Mouse (Mus musculus) kidney, embryonic 15.5 days (tissue): ENCODE measurements around the gene Lrch3. TPM values are rescaled to one million over a fixed set of nuclear protein-coding genes. Genes with fewer than 3 reads are reported as not detected.

Experiments used
- ATAC-seq: fragments of 200-750 bp; cut with Nextera tagmentation; replicated peaks from 2 replicates; pipeline ENCODE4 v1.8.0; 2017; ENCODE audit warnings: moderate TSS enrichment; ENCODE audit not compliant: low FRiP score
- H3K27ac ChIP-seq: fragments of 300-500 bp; sonication (generic); 2 replicates; pipeline ENCODE4 v1.5.1; 2015; ENCODE audit warnings: mild to moderate bottlenecking, inconsistent platforms
- H3K27me3 ChIP-seq: fragments of 300-500 bp; sonication (generic); 2 replicates; pipeline ENCODE4 v1.6.1; 2015; ENCODE audit warnings: inconsistent platforms
- H3K36me3 ChIP-seq: fragments of 300-500 bp; sonication (generic); 2 replicates; pipeline ENCODE4 v1.6.1; 2015; ENCODE audit warnings: inconsistent platforms
- H3K4me1 ChIP-seq: fragments of 300-500 bp; sonication (generic); 2 replicates; pipeline ENCODE4 v1.6.1; 2015; ENCODE audit warnings: inconsistent platforms
- H3K4me2 ChIP-seq: fragments of 300-500 bp; sonication (generic); 2 replicates; pipeline ENCODE4 v1.6.1; 2015; ENCODE audit warnings: moderate library complexity, mild to moderate bottlenecking, inconsistent platforms
- H3K4me3 ChIP-seq: fragments of 300-500 bp; sonication (generic); replicated peaks from 2 replicates; pipeline ENCODE4 v1.5.1; 2015; ENCODE audit warnings: mild to moderate bottlenecking, inconsistent platforms
- H3K9ac ChIP-seq: fragments of 300-500 bp; sonication (generic); 2 replicates; pipeline ENCODE4 v1.6.1; 2015; ENCODE audit warnings: mild to moderate bottlenecking, inconsistent platforms
- H3K9me3 ChIP-seq: fragments of 300-500 bp; sonication (generic); replicated peaks from 2 replicates; pipeline ENCODE4 v1.6.1; 2016; ENCODE audit warnings: inconsistent platforms
- WGBS: fragments of 180-500 bp; shearing (Covaris S2); methylation state at CpG from one replicate; pipeline ENCODE4 v1.1.7; 2015; ENCODE audit warnings: mixed read lengths; 5-methylcytosine and 5-hydroxymethylcytosine counted together
- polyA plus RNA-seq: library from polyadenylated mRNA; unstranded; fragments of >200 nt; fragmentation: Nextera tagmentation; extraction: Ambion mirVana; gene quantifications from 2 replicates; pipeline ENCODE4 v1.2.1, GENCODE M21; 2015

Gene Lrch3
- polyA plus RNA-seq, 1 experiment from 2014 or later: 25.9 TPM

DNA sequence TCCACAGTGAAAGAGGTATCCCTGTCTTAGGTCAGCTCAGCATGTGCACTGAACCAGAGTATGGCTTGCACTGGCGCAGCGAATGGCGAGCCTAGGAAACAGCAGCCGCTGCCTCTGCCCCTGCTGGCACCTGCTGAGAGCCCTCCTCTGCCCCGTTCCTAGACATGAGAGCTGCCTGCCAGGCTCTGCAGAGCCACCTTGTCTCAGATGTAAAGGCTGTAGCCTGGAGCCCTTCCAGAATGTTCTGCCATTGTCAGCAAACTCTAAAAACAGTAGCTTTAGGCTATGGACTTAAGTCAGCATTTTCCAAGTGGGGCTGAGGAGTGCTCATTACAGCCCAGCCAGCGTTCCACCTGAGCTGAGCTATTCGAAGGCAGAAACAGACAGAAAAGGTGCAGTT, 93.5 kb downstream of the Lrch3 start:
- no peak for ATAC-seq

DNA sequence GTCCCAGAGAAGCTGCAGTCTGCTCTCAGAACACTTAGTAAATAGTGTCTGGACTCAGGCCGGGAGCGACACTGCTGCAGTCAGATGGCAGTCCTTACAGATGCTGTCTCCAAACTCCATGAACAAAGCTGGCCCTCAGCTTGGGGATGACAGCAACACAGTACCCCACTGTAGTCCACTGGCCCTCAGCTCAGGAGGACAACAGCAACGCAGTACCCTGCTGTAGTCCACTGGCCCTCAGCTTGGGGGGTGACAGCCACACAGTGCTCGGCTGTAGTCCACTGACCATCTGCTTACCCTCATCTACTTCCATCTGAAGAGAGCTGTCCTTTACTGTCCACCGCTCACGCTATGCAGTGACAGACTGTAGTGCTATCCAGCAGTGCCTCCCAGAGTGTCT, 96.3 kb downstream of the Lrch3 start:
- peaks cover 97% of the 10 kb centered on the region for H3K36me3 ChIP-seq
- 96% methylated on average over 6 of the region's 6 CpGs for WGBS
- no peak for ATAC-seq

More for the DNA sequence above, 93.5 kb downstream of the Lrch3 start:
- Histone ChIP-seq H3K9ac (no peak overlapping the region), H3K4me3 (no peak overlapping the region), H3K4me2 (no peak overlapping the region), H3K9me3 (no peaks in the 10 kb centered on the region), H3K36me3 (peaks cover 92% of the 10 kb centered on the region), H3K4me1 (no peaks in the 10 kb centered on the region), H3K27ac (no peak overlapping the region), H3K27me3 (no peaks in the 10 kb centered on the region)
- WGBS: 88% methylated on average over 7 of the region's 7 CpGs

DNA sequence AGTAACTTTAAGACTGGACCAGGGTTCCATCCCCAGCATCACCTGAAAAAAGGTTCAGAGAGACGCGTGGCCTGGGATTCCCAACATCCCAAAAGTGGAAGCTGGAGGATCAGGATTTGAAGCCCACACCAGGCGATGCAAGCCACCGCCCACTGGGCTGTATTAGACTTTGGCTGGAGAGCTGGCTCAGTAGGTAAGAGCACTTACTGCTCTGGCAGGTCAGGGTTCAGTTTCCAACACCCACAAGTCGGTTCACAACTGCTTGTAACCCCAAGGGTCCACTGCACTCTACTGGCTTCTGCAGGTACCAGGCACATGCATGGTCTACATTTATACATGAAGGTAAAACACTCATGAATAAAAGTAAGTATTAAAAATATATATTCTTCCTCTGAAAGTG, 99.9 kb downstream of the Lrch3 start:
- ATAC-seq: no peak
- 93% methylated on average over 5 of the region's 5 CpGs for WGBS
- no peak overlapping the region for H3K9ac ChIP-seq
- H3K4me1 ChIP-seq: peaks cover 7% of the 10 kb centered on the region
- no peak overlapping the region for H3K4me3 ChIP-seq
- no peak overlapping the region for H3K27ac ChIP-seq
- no peak overlapping the region for H3K4me2 ChIP-seq
- no peaks in the 10 kb centered on the region for H3K9me3 ChIP-seq
- no peaks in the 10 kb centered on the region for H3K27me3 ChIP-seq
- peaks cover 75% of the 10 kb centered on the region for H3K36me3 ChIP-seq

More for the DNA sequence above, 96.3 kb downstream of the Lrch3 start:
- H3K4me3 ChIP-seq: no peak overlapping the region
- no peak overlapping the region for H3K27ac ChIP-seq
- no peak overlapping the region for H3K9ac ChIP-seq
- no peaks in the 10 kb centered on the region for H3K9me3 ChIP-seq
- H3K27me3 ChIP-seq: no peaks in the 10 kb centered on the region
- H3K4me2 ChIP-seq: no peak overlapping the region
- no peaks in the 10 kb centered on the region for H3K4me1 ChIP-seq

DNA sequence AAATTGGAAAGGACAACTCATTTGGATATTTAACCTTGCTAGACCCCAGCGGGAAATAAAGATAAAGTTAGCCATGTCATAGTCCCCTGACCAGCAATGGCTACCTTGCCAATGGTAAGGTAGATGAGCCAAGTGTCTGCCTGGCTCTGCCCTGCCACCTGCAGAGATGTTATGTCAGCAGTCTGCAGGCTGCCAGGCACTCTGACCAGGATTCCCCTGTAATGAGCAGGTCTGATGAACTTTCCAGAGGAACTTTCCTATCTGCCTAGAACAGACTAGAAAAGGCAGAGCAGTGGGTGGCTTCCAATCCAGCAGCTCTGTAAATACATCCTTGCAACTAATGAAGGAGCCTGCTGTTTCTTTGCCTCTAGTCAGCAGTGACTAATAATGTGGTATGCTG, 101.0 kb downstream of the Lrch3 start:
- ATAC-seq: no peak
- Histone ChIP-seq H3K9ac (no peak overlapping the region), H3K27ac (no peak overlapping the region)

DNA sequence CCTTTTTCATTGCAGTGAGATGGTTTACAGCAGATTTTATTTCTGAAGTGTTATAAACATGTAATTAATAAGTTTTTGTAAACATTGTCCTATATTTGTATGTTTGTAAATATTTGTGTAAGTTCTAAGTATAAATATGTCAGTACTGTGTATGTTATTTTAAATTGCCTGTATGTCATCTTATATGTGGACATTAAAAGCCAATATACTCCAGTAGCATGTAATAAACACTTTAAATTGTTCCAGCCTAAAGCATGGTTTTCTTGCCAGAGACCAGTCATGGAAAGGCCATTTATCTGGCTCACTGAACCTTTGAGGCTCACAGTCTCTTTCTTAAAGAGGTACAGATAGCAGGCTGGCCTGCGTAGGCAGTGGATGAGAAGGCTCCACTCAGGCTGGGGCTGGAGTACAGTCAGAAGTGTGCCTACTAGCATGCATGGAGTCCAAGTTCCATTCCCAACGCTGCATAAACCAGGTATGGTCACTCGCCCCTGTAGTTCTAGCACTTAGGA, 101.6 kb downstream of the Lrch3 start:
- no peak overlapping the region for H3K4me3 ChIP-seq
- no peaks in the 10 kb centered on the region for H3K27me3 ChIP-seq
- no peak overlapping the region for H3K4me2 ChIP-seq
- 97% methylated on average over 3 of the region's 3 CpGs for whole genome bisulfite sequencing
- H3K9me3 ChIP-seq: no peaks in the 10 kb centered on the region
- peaks cover 15% of the 10 kb centered on the region for H3K4me1 ChIP-seq
- no peak overlapping the region for H3K27ac ChIP-seq
- H3K36me3 ChIP-seq: peaks cover 58% of the 10 kb centered on the region
- no peak for ATAC-seq
- no peak overlapping the region for H3K9ac ChIP-seq

More for the DNA sequence above, 101.0 kb downstream of the Lrch3 start:
- no peaks in the 10 kb centered on the region for H3K9me3 ChIP-seq
- H3K36me3 ChIP-seq: peaks cover 63% of the 10 kb centered on the region
- 92% methylated on average over 1 of the region's 1 CpGs for WGBS
- no peak overlapping the region for H3K4me2 ChIP-seq
- H3K27me3 ChIP-seq: no peaks in the 10 kb centered on the region
- H3K4me1 ChIP-seq: peaks cover 15% of the 10 kb centered on the region
- no peak overlapping the region for H3K4me3 ChIP-seq

DNA sequence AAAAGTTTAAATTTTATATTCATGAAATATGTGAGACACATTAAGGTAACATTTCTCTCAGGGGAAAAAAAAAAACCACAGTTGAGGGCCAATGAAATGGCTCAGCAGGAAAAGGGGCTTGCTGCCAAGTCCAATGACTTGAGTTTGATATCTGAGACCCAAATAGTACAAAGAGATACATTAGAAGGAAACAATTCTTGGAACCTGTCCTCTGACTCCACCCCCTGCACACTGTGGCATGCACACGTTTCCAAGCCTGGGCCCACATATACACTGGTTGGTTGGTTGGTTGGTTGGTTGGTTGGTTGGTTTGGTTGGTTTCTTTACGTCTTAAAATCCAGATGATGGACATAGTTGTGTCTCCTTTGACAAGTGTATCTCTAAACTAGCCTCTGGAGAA, 102.1 kb downstream of the Lrch3 start:
- Histone ChIP-seq H3K4me1 (peaks cover 15% of the 10 kb centered on the region), H3K4me2 (no peak overlapping the region), H3K36me3 (peaks cover 53% of the 10 kb centered on the region), H3K27me3 (no peaks in the 10 kb centered on the region), H3K27ac (no peak overlapping the region), H3K4me3 (no peak overlapping the region), H3K9ac (no peak overlapping the region), H3K9me3 (no peaks in the 10 kb centered on the region)
- 89% methylated on average over 2 of the region's 2 CpGs for WGBS
- no peak for ATAC-seq

DNA sequence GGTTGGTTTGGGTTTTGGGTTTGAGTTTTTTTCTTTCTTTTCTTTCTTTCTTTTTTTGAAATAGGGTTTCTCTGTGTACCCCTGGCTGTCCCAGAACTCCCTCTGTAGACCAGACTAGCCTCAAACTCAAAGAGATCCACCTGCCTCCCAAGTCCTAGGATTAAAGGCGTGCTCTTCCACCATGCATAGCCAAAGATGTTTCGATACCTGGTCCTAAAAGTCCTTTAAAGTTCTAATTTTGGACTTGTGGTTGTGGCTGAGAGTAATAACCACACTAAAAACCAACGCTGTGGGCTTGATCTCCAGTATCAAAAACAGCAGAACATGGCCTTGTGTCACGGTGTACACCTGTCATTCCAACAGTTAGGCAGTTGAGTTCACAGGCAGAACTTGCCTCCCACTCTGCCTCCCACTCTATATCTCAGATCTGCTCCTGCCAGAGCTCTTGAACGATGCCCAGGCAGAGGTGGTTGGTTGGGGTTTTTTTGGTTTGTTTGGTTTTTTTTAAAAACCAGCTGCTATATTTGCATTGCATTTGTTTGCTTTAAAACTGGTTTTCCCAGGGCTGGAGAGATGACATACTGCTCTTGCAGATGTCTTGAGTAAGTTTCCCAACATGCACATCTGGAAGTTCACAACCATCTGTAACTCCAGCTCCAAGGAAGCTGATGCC, 103.9 kb downstream of the Lrch3 start:
- no peaks in the 10 kb centered on the region for H3K9me3 ChIP-seq
- no peaks in the 10 kb centered on the region for H3K27me3 ChIP-seq
- peaks cover 15% of the 10 kb centered on the region for H3K4me1 ChIP-seq
- WGBS: 72% methylated on average over 5 of the region's 5 CpGs
- no peak overlapping the region for H3K9ac ChIP-seq
- no peak overlapping the region for H3K4me2 ChIP-seq
- 0 out of 2 replicates have a peak overlapping the region, but pooled peaks have one; percentile 28 for H3K27ac ChIP-seq
- no peak for ATAC-seq
- H3K36me3 ChIP-seq: peaks cover 36% of the 10 kb centered on the region
- no peak overlapping the region for H3K4me3 ChIP-seq

DNA sequence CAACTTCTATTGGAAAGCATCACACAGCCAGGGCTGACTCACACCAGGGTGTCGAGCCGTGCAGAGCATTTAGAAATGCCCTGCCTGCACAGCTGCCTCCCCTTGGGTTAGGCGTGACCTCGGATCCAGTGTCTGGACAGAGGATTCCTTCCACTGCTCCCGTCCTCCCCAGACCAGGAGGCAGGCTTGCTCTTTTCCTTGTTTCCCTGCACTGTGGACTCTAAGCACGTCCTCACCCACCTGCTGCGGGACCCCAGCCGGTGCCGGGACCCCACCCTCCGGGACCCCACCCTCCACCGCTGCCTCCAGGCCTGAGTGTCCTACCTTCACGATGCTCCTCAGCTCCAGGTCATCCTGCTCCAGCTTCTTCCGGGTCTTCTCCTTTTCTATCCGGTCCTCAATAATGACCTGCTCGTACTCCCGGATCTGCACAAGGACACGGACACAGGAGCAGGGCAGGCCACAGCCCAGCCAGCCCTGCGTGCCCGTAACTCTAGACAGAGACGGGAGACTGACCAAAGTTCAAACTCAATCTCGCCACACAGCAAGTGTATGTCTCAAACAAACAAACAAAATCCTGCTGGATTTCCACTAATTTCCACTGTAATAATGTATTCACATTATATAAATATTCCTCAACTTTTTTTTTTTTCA, 105.3 kb downstream of the Lrch3 start:
- peaks cover 21% of the 10 kb centered on the region for H3K36me3 ChIP-seq
- H3K27ac ChIP-seq: peak overlapping the region; percentile 88
- H3K9ac ChIP-seq: 0 out of 2 replicates have a peak overlapping the region, but pooled peaks have one; percentile 10
- H3K27me3 ChIP-seq: no peaks in the 10 kb centered on the region
- no peaks in the 10 kb centered on the region for H3K9me3 ChIP-seq
- H3K4me3 ChIP-seq: peak overlapping the region; percentile 25
- peak overlapping the region; percentile 47 for H3K4me2 ChIP-seq
- WGBS: 48% methylated on average over 21 of the region's 21 CpGs
- peak; percentile 86 for ATAC-seq
- peaks cover 15% of the 10 kb centered on the region for H3K4me1 ChIP-seq

DNA sequence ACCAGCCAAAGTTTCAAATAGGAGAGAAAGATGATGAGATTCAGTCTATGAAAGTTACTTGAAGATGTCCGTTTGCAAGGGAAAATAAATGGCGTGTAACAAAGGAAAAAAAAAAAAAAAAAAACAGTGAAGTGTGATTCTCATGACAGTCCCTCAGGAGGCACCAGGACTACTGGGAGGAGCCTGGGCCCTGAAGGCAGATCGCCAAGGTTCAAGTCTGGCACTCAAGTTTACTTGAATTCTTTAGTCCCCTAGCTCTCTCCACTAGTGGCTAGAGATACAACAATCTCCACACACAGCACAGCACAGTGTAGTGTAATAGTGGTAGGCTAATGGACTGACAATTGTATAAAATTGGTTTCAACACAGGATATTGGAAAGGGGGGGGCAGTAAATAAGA, 107.5 kb downstream of the Lrch3 start:
- H3K27me3 ChIP-seq: no peaks in the 10 kb centered on the region
- H3K27ac ChIP-seq: no peak overlapping the region
- WGBS: 67% methylated on average over 3 of the region's 3 CpGs
- H3K9ac ChIP-seq: no peak overlapping the region
- H3K4me3 ChIP-seq: no peak overlapping the region
- peaks cover 3% of the 10 kb centered on the region for H3K36me3 ChIP-seq
- peaks cover 15% of the 10 kb centered on the region for H3K4me1 ChIP-seq
- no peaks in the 10 kb centered on the region for H3K9me3 ChIP-seq
- H3K4me2 ChIP-seq: no peak overlapping the region
- ATAC-seq: no peak

DNA sequence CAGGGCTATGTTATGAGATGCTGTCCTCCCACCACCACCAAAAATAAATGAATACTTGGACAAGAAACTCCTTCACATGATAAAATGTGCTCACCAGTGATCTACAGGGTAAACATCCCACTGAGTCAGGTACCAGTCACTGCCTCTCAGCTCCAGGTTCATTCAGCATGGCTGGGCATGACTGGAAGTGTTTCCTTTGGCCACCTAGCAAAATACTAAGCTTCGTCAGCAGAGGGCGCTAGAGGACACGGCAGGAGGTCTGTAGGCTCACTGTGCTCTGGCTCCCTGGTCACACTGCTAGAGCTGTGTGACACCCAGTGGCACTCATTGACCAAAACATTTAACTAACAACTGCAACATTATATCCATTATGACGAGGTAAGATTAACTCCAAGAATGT, 109.8 kb downstream of the Lrch3 start:
- no peak overlapping the region for H3K9ac ChIP-seq
- ATAC-seq: peak; percentile 70
- H3K9me3 ChIP-seq: no peaks in the 10 kb centered on the region
- 2% methylated on average over 4 of the region's 4 CpGs for WGBS
- H3K27me3 ChIP-seq: no peaks in the 10 kb centered on the region
- no peak overlapping the region for H3K4me3 ChIP-seq
- no peak overlapping the region for H3K27ac ChIP-seq
- peaks cover 8% of the 10 kb centered on the region; the same call in 1 of the 2 replicates for H3K4me1 ChIP-seq
- no peak overlapping the region for H3K4me2 ChIP-seq
- H3K36me3 ChIP-seq: no peaks in the 10 kb centered on the region

DNA sequence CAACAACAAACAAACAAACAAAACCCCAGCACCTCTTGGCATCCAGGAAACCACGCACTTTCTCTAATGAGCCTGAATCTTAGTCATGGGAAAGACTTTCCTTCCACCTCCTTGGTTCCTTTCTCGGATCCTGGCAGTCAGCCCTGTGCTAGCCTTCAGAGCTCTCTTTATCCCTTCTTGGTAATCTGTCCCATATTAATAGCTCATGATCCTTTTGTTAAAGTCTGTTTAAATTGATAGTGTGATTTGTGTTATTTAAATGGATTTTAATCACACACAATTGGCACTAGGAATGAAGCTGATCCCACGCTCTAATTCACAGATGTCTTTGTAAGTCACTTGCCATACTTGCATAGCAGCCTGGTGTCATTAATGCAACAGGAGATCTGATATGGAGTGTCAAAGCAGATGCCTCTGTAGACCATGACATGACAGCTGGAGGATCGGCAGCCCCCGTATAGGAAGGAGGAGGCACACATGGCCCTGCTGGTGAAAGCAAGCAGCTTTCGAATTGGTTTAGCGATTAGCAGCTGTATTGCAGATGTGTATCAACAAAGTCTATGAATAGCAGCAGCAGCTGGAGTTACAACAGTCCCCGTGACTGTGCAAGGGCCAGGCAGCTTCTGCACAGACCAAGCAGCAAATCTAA, 110.7 kb downstream of the Lrch3 start:
- Histone ChIP-seq H3K27ac (no peak overlapping the region), H3K4me3 (no peak overlapping the region), H3K9me3 (no peaks in the 10 kb centered on the region), H3K36me3 (no peaks in the 10 kb centered on the region), H3K4me1 (0 out of 2 replicates have a peak, but pooled peaks cover 2% of the 10 kb centered on the region), H3K27me3 (no peaks in the 10 kb centered on the region), H3K9ac (no peak overlapping the region), H3K4me2 (no peak overlapping the region)
- 74% methylated on average over 8 of the region's 8 CpGs for WGBS
- ATAC-seq: no peak

DNA sequence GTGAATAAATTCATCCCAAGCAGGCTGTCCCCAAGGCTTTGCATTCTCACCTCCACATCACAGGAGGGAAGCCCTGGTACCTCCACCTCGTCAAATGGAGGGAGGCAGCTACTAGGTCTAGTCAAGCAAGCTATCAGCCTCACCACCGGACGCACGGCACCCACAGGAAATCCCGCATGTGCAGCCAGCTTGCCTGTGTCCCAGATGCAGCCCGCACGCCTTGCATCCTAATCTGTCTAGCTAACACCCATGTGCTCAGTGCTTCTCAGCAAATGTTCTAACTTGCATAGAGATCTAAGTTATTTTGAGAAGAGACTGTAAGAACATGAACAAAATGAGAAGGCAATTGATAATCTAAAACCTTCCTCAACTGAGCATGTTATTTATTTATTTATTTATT, 112.5 kb downstream of the Lrch3 start:
- Histone ChIP-seq H3K27me3 (no peaks in the 10 kb centered on the region), H3K9me3 (no peaks in the 10 kb centered on the region), H3K9ac (no peak overlapping the region), H3K4me1 (no peaks in the 10 kb centered on the region), H3K4me3 (no peak overlapping the region), H3K36me3 (no peaks in the 10 kb centered on the region), H3K27ac (no peak overlapping the region), H3K4me2 (no peak overlapping the region)
- ATAC-seq: no peak
- 89% methylated on average over 7 of the region's 7 CpGs for WGBS
